Mouse (Mus musculus): ENCODE measurements at regions not wholly inside any gene's neighbourhood (a gene's known extent, or its start where the extent isn't known, plus 50 kb on each side); places are given as distances from the start of the nearest gene placed in this dataset.

DNA sequence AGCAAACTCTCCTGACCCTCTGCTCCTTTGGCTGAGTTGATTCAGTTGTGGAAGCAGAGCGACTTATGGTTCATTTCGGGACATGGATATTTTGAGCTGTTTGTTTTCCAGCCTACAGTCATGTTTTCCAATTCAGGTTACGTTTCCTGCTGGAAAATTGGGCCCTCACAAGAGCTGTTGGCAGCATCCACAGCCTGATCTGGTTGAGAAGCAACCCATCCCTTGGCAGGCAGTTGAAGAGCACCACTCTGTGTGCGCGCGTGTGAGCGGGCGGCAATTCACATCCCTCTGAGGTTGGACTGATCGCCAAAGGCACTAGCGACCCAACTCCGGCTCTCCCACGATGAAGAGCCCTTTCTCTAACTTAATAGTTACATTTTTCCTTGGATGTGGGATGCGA is 457.1 kb downstream of the Tmem38b start:
- TF ChIP-seq POU5F1 (IDR thresholded peaks at IDR 0.05; ENCODE audit: borderline replicate concordance, low read length) (no peak), NANOG (IDR thresholded peaks at IDR 0.05; ENCODE audit: borderline replicate concordance, low read length) (no peak), CTCF (conservative IDR thresholded peaks at IDR 0.05; ENCODE audit: low read length) (no peak)
- no peak overlapping the region for H3K4me3 ChIP-seq (replicated peaks; ENCODE audit: low read length)
- no peaks in the 10 kb centered on the region for H3K27me3 ChIP-seq (ENCODE audit: insufficient read depth, low read length)
- H3K4me1 ChIP-seq (replicated peaks; ENCODE audit: low read depth, low read length), result no peaks in the 10 kb centered on the region
- no peaks in the 10 kb centered on the region for H3K9me3 ChIP-seq (ENCODE audit: low read length)
- no peaks in the 10 kb centered on the region for H3K36me3 ChIP-seq (ENCODE audit: insufficient read depth, low read length)

DNA sequence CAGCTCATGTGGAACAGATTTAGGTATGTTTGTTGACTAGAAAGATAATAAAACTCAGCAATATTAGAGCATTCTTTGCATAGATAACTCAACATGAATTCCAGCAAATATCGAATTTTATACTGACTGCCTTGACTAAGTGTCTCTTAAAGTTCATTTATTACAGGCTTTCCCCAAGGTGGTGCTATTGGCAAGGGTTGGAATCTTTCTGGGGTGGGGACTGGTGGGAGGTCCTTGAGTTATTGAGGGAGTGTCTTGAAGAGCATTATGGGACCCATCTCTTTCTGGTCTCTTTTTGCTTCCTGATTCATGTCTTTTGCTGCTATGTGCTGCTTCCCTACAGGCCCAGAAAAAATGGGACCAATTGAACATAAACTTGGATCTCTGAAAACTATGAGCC is 488.0 kb downstream of the Tmem38b start:
- Histone ChIP-seq H3K36me3 (ENCODE audit: insufficient read depth, low read length) (no peaks in the 10 kb centered on the region), H3K4me1 (replicated peaks; ENCODE audit: low read depth, low read length) (no peaks in the 10 kb centered on the region), H3K27me3 (ENCODE audit: insufficient read depth, low read length) (no peaks in the 10 kb centered on the region), H3K9me3 (ENCODE audit: low read length) (peaks cover 3% of the 10 kb centered on the region), H3K4me3 (replicated peaks; ENCODE audit: low read length) (no peak overlapping the region)
- TF ChIP-seq NANOG (IDR thresholded peaks at IDR 0.05; ENCODE audit: borderline replicate concordance, low read length), result no peak
- no peak for TF ChIP-seq POU5F1 (IDR thresholded peaks at IDR 0.05; ENCODE audit: borderline replicate concordance, low read length)
- no peak for TF ChIP-seq CTCF (conservative IDR thresholded peaks at IDR 0.05; ENCODE audit: low read length)

DNA sequence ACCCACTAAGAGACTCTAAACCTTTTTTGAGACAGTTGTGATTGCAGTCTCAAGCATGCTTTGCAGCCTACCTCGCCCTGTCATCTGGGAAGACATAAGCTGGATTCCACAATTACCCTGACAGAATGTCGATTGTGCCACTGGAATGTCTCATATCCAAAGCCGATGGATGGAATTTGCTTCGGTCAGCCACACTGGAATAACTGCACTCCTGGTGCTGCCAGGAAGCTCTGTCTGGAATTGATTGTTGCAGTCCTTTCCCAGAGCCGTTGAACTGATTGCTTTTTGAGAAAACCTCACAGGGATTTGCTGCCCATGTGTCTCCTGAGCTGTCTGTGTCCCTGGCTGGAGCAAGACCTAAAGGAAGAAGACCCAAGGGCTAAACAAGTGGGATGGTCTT is 499.0 kb downstream of the Tmem38b start:
- no peaks in the 10 kb centered on the region for H3K9me3 ChIP-seq (ENCODE audit: low read length)
- no peaks in the 10 kb centered on the region for H3K27me3 ChIP-seq (ENCODE audit: insufficient read depth, low read length)
- TF ChIP-seq POU5F1 (IDR thresholded peaks at IDR 0.05; ENCODE audit: borderline replicate concordance, low read length), result no peak
- TF ChIP-seq NANOG (IDR thresholded peaks at IDR 0.05; ENCODE audit: borderline replicate concordance, low read length), result no peak
- no peak for TF ChIP-seq CTCF (conservative IDR thresholded peaks at IDR 0.05; ENCODE audit: low read length)
- H3K4me3 ChIP-seq (replicated peaks; ENCODE audit: low read length), result no peak overlapping the region
- no peaks in the 10 kb centered on the region for H3K36me3 ChIP-seq (ENCODE audit: insufficient read depth, low read length)
- no peaks in the 10 kb centered on the region for H3K4me1 ChIP-seq (replicated peaks; ENCODE audit: low read depth, low read length)

DNA sequence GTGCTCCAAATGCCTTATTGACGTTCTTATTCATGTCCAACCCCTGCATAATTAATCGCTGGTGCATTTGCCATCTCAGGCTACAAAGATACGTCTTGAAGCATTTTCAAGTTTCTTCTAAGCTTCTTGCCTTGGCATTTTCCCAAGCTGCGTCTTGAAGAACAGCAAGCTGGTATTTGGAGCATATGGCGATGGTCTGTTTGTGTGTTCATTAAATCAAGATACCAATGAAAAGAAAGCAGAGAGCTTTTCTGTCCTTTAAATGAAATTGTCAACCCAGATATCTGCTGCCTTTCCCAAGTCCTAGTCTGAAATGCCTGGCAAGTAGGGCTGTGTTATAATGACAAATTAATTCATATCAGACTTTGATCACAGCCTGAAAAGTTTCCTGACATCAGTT is 502.4 kb downstream of the Tmem38b start:
- Histone ChIP-seq H3K27me3 (ENCODE audit: insufficient read depth, low read length) (no peaks in the 10 kb centered on the region), H3K36me3 (ENCODE audit: insufficient read depth, low read length) (no peaks in the 10 kb centered on the region), H3K4me1 (replicated peaks; ENCODE audit: low read depth, low read length) (no peaks in the 10 kb centered on the region), H3K9me3 (ENCODE audit: low read length) (no peaks in the 10 kb centered on the region), H3K4me3 (replicated peaks; ENCODE audit: low read length) (no peak overlapping the region)
- TF ChIP-seq CTCF (conservative IDR thresholded peaks at IDR 0.05; ENCODE audit: low read length) (no peak), POU5F1 (IDR thresholded peaks at IDR 0.05; ENCODE audit: borderline replicate concordance, low read length) (no peak)

DNA sequence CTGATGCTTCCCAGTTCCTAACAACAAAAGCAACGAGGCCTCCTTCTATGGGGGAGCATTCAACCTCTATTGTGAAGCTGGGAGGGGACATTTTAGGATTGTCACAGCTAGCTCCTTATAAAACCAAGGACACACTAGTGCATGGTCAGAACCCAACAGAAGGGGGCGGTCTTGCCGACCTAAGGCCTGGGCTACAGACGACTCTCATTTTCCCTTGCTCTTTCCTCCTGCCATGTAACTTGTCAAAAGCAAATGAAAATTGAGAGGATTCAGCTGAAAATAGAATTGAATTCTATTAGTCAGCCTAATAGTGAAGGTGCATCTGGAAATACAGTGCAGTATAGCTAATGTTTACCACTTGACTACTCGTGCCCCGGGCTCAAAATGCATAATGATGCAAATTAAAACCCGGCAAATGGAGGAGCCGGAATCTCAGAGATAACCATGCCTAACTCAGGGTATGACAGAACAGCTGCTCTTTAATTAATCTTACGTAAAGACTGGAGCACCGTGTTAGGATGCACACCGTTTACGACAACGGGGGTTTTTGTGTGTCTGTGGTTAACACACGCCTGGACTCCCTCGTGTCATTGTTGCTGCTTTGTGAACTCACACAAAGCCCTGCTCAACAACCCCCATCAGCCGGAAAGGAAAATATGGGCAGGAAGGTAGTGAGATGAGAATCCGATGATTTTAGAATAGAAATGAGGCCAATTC is 503.0 kb downstream of the Tmem38b start:
- Histone ChIP-seq H3K4me1 (replicated peaks; ENCODE audit: low read depth, low read length) (no peaks in the 10 kb centered on the region), H3K36me3 (ENCODE audit: insufficient read depth, low read length) (no peaks in the 10 kb centered on the region), H3K9me3 (ENCODE audit: low read length) (no peaks in the 10 kb centered on the region), H3K4me3 (replicated peaks; ENCODE audit: low read length) (no peak overlapping the region), H3K27me3 (ENCODE audit: insufficient read depth, low read length) (no peaks in the 10 kb centered on the region)
- TF ChIP-seq NANOG (IDR thresholded peaks at IDR 0.05; ENCODE audit: borderline replicate concordance, low read length) (no peak), CTCF (conservative IDR thresholded peaks at IDR 0.05; ENCODE audit: low read length) (no peak), POU5F1 (IDR thresholded peaks at IDR 0.05; ENCODE audit: borderline replicate concordance, low read length) (no peak)

DNA sequence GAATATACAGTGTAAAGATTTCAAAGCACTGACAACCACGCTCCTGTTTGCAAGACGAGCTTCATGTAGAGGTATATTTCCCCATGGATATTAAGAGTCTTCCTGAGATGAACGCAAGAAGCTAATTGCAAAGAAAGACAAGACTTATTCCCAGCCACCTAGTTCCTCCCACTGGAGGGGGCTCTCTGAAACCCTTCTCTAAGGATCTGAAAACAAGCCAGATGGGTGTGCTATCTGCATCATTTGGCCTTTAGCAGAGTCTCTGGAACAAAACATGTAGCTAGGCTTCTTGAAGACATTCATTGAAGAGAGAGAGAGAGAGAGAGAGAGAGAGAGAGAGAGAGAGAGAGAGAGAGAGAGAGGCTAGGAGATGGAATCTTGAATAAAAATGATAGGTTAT is 504.8 kb downstream of the Tmem38b start:
- Histone ChIP-seq H3K4me3 (replicated peaks; ENCODE audit: low read length) (no peak overlapping the region), H3K27me3 (ENCODE audit: insufficient read depth, low read length) (no peaks in the 10 kb centered on the region), H3K4me1 (replicated peaks; ENCODE audit: low read depth, low read length) (no peaks in the 10 kb centered on the region), H3K9me3 (ENCODE audit: low read length) (no peaks in the 10 kb centered on the region), H3K36me3 (ENCODE audit: insufficient read depth, low read length) (no peaks in the 10 kb centered on the region)
- TF ChIP-seq NANOG (IDR thresholded peaks at IDR 0.05; ENCODE audit: borderline replicate concordance, low read length), result no peak
- no peak for TF ChIP-seq POU5F1 (IDR thresholded peaks at IDR 0.05; ENCODE audit: borderline replicate concordance, low read length)
- no peak for TF ChIP-seq CTCF (conservative IDR thresholded peaks at IDR 0.05; ENCODE audit: low read length)

DNA sequence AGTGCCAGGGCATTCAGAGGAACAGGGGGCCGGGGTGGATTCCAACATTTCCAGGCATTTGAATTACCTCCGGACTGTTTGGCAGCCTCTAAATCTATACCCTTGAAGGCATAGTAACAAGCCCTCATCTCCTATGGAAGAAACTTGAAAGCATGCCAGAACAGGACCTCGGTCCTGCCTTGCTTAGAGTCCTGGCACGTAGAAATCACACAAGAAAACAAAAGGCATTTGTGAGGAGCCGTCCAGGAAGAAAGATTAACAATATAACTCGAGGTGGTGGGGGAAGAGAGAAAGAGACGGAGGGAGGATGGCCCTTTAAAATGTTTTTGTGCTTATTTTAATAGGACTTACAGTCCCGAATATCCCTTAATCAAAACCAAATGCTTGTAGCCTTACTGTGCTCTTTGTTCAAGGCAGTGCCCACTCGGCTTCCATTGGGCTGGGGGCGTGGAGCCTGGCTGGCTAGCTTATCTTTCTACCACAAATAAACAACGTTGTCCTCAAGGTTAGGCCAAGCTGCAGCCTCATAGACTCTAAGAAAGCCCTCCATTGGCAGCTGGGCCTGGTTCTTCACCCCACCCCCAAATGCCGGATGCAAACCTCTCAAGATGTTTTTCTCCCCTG is 505.9 kb downstream of the Tmem38b start:
- Histone ChIP-seq H3K4me1 (replicated peaks; ENCODE audit: low read depth, low read length) (no peaks in the 10 kb centered on the region), H3K27me3 (ENCODE audit: insufficient read depth, low read length) (no peaks in the 10 kb centered on the region), H3K9me3 (ENCODE audit: low read length) (no peaks in the 10 kb centered on the region), H3K36me3 (ENCODE audit: insufficient read depth, low read length) (no peaks in the 10 kb centered on the region), H3K4me3 (replicated peaks; ENCODE audit: low read length) (no peak overlapping the region)
- TF ChIP-seq CTCF (conservative IDR thresholded peaks at IDR 0.05; ENCODE audit: low read length) (no peak), NANOG (IDR thresholded peaks at IDR 0.05; ENCODE audit: borderline replicate concordance, low read length) (no peak), POU5F1 (IDR thresholded peaks at IDR 0.05; ENCODE audit: borderline replicate concordance, low read length) (no peak)

DNA sequence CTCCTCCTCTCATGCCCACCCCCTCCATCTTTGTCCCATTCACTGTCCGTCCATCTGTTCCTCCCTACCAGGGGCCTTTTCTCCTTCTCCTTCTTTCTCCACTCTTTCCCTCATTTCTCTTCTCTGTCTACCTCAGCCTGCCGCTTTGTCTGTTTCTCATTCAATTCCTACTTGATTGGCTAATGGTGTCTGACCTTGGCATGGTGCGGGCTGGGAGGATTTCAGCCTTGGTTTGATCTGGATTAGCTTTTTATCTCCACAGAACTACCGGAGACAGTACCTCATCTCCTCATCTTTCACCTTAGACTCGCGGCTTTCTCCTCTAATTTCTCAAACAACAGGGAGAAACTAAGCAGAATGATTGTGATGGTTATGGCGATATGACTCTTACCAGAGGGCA is 506.4 kb downstream of the Tmem38b start:
- Histone ChIP-seq H3K27me3 (ENCODE audit: insufficient read depth, low read length) (no peaks in the 10 kb centered on the region), H3K9me3 (ENCODE audit: low read length) (no peaks in the 10 kb centered on the region), H3K36me3 (ENCODE audit: insufficient read depth, low read length) (no peaks in the 10 kb centered on the region), H3K4me3 (replicated peaks; ENCODE audit: low read length) (no peak overlapping the region), H3K4me1 (replicated peaks; ENCODE audit: low read depth, low read length) (no peaks in the 10 kb centered on the region)
- no peak for TF ChIP-seq POU5F1 (IDR thresholded peaks at IDR 0.05; ENCODE audit: borderline replicate concordance, low read length)
- TF ChIP-seq NANOG (IDR thresholded peaks at IDR 0.05; ENCODE audit: borderline replicate concordance, low read length), result no peak
- TF ChIP-seq CTCF (conservative IDR thresholded peaks at IDR 0.05; ENCODE audit: low read length), result no peak

DNA sequence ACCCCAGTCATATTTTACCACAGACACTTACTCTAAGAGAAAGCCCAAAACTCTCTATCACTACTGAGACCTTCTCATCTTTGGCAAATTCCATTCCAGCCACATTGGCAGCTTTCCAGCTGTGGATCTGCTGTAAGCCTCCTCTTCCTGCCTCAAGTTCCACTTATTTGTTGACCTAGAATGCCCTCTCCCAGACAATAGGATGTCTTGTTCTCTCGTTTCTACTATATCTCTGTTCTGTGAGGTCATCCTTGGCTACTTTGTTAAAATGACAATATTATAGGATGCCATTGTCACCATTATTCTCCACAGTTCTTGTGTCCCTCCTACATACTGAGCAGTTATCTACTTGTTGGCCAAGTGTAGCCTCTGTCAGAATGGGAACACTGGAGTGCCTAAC is 512.7 kb downstream of the Tmem38b start:
- H3K4me3 ChIP-seq (replicated peaks; ENCODE audit: low read length), result no peak overlapping the region
- no peaks in the 10 kb centered on the region for H3K9me3 ChIP-seq (ENCODE audit: low read length)
- H3K4me1 ChIP-seq (replicated peaks; ENCODE audit: low read depth, low read length), result no peaks in the 10 kb centered on the region
- H3K27me3 ChIP-seq (ENCODE audit: insufficient read depth, low read length), result no peaks in the 10 kb centered on the region
- no peaks in the 10 kb centered on the region for H3K36me3 ChIP-seq (ENCODE audit: insufficient read depth, low read length)
- TF ChIP-seq CTCF (conservative IDR thresholded peaks at IDR 0.05; ENCODE audit: low read length) (no peak), POU5F1 (IDR thresholded peaks at IDR 0.05; ENCODE audit: borderline replicate concordance, low read length) (no peak), NANOG (IDR thresholded peaks at IDR 0.05; ENCODE audit: borderline replicate concordance, low read length) (no peak)
